Mouse (Mus musculus) cerebellum, adult 11-12 months (tissue): ENCODE results near the gene Fermt3.
A peak's percentile ranks its signal among the peaks of the same experiment; 100 is the strongest.
"Not testable (repeated sequence)": the region's sequence is repeated elsewhere in the genome, so short reads cannot be mapped to it uniquely, and the experiment has no call there.

Experiments used
- DNase-seq: peaks from one replicate; pipeline ENCODE4 v3.0.0; 2022

The Fermt3 gene

GRCm38 (mm10) chr19:7019191-7019590 lies at the start of gene Fermt3:
Gene Fermt3 (minus strand): TSS chr19:7019469.
- DNase-seq = no peak

- DNase-seq = peak; percentile 72
Observed at GRCm38 (mm10) chr19:7068136-7068535, 48.9 kb upstream of the Fermt3 start.

GRCm38 (mm10) chr19:7067344-7068050 lies 48.2 kb upstream of the Fermt3 start:
- no peak for DNase-seq

GRCm38 (mm10) chr19:7066828-7067342 lies 47.6 kb upstream of the Fermt3 start:
- DNase-seq = no peak

GRCm38 (mm10) chr19:7066034-7066827 lies 47.0 kb upstream of the Fermt3 start:
- DNase-seq = no peak

- peak; percentile 79 for DNase-seq
Observed at GRCm38 (mm10) chr19:7064571-7064970, 45.3 kb upstream of the Fermt3 start.

GRCm38 (mm10) chr19:7062916-7063315 lies 43.6 kb upstream of the Fermt3 start:
- DNase-seq = no peak

- DNase-seq = no peak
Observed at GRCm38 (mm10) chr19:7062110-7062509, 42.8 kb upstream of the Fermt3 start.

- no peak for DNase-seq
Observed at GRCm38 (mm10) chr19:7058541-7058940, 39.3 kb upstream of the Fermt3 start.

GRCm38 (mm10) chr19:7057722-7058207 lies 38.5 kb upstream of the Fermt3 start:
- peak; percentile 81 for DNase-seq

GRCm38 (mm10) chr19:7057126-7057721 lies 38.0 kb upstream of the Fermt3 start:
- DNase-seq = peak; percentile 79

- DNase-seq = peak; percentile 82
Observed at GRCm38 (mm10) chr19:7056248-7057087, 37.2 kb upstream of the Fermt3 start, which contains the start of gene Macrod1. Gene Macrod1 (plus strand): TSS chr19:7056810.

- DNase-seq = no peak
Observed at GRCm38 (mm10) chr19:7055173-7055572, 35.9 kb upstream of the Fermt3 start.

GRCm38 (mm10) chr19:7054772-7055171 lies 35.5 kb upstream of the Fermt3 start:
- no peak for DNase-seq

- DNase-seq = not testable (repeated sequence)
Observed at GRCm38 (mm10) chr19:7053382-7053781, 34.1 kb upstream of the Fermt3 start.

- DNase-seq = no peak
Observed at GRCm38 (mm10) chr19:7044706-7045105, 25.4 kb upstream of the Fermt3 start.

GRCm38 (mm10) chr19:7044279-7044678 lies 25.0 kb upstream of the Fermt3 start:
- DNase-seq = no peak

- no peak for DNase-seq
Observed at GRCm38 (mm10) chr19:7041171-7041570, 21.9 kb upstream of the Fermt3 start.

- DNase-seq = no peak
Observed at GRCm38 (mm10) chr19:7040637-7041130, 21.4 kb upstream of the Fermt3 start.

GRCm38 (mm10) chr19:7039841-7040636 lies 20.8 kb upstream of the Fermt3 start, which contains the start of gene Stip1:
Gene Stip1 (minus strand): TSS chr19:7039967.
- DNase-seq = peak; percentile 100

GRCm38 (mm10) chr19:7039088-7039720 lies 19.9 kb upstream of the Fermt3 start:
- DNase-seq = peak; percentile 70
